Mouse (Mus musculus): ENCODE measurements at regions not wholly inside any gene's neighbourhood (a gene's known extent, or its start where the extent isn't known, plus 50 kb on each side); places are given as distances from the start of the nearest gene placed in this dataset.

- in situ Hi-C loops (cut with MboI, MseI) = loop anchor here in 1 of 2 experiments (10.0 kb wide), 1 partner anchor 1001 kb away; no protein-coding TSS in a partner anchor
Measured at GRCm38 (mm10) chrX:43855901-43856300, 264.9 kb downstream of the Tex13c1 start.

GRCm38 (mm10) chrX:43884890-43885289, 293.9 kb downstream of the Tex13c1 start:
- in situ Hi-C loops (cut with MboI, MseI) = no loop called here

Measured in T-helper 17 cell (primary cell).